Mouse (Mus musculus): ENCODE measurements around the gene Gpd2. TPM values are rescaled to one million over a fixed set of nuclear protein-coding genes. Genes with fewer than 3 reads are reported as not detected.
A peak's percentile ranks its signal among the peaks of the same experiment; 100 is the strongest.

Gene Gpd2
- polyA plus RNA-seq, 1 experiment from 2014 or later, result 28.5 TPM

DNA sequence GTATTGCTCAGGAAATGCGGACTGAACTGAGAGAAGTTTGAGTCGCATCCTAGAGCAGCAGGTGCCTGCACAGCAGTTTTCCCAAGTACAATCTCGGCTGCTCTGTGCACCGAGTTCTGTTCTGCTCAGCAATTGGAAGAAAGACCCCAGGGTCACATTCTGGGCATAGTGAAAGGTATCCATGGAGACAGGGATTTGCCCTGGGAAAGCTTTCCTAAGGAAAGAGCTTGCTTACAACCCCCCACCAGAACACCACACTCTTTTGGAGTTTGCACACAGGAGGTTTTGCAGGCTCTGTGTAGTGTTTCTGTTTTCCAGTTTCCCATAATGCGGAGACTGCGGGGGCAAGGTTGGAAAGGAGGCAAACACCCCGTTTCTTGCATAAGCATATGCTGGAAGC is 150.4 kb downstream of the Gpd2 start:
- no peak overlapping the region for H3K4me2 ChIP-seq (ENCODE audit: low read length)
- WGBS, result 4% methylated on average over 7 of the region's 7 CpGs

DNA sequence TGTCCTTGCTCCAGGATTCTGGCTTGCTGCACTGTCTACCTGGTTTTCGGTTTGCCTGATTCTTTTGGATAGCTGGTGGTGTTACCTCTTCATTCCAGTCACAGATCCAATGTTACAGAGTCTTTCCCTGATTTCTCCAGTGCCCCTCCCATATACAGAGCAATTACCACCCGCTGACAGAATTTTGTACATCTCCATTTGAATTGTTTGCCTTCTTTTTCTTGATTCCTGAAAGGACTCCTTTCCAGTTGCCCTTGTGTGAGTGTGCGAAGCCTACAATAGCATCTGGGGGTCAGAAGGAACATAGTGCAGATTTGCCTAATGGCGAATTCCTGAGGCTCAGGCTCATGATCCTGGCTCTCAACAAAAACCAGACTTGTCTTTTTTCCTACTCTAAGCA is 157.6 kb downstream of the Gpd2 start:
- ATAC-seq, result no peak
- no peak overlapping the region for H3K4me2 ChIP-seq (ENCODE audit: low read length)
- 80% methylated on average over 4 of the region's 4 CpGs for WGBS

More for the DNA sequence above, 150.4 kb downstream of the Gpd2 start:
- no peak overlapping the region for H3K4me3 ChIP-seq (replicated peaks; ENCODE audit: low read length)
- ATAC-seq, result peak; percentile 94
- H3K36me3 ChIP-seq (ENCODE audit: control insufficient read depth, insufficient read depth), result no peaks in the 10 kb centered on the region
- H3K27ac ChIP-seq (ENCODE audit: low read length), result peak overlapping the region; percentile 10; the same call in 1 of the 2 replicates
- H3K4me1 ChIP-seq (replicated peaks; ENCODE audit: control insufficient read depth, insufficient read depth, low read length), result peaks cover 8% of the 10 kb centered on the region; the same call in 1 of the 2 replicates
- no peak overlapping the region for H3K9ac ChIP-seq (replicated peaks; ENCODE audit: low read depth, low read length)
- H3K27me3 ChIP-seq (replicated peaks; ENCODE audit: control insufficient read depth, insufficient read depth, low read length), result 0 out of 2 replicates have a peak, but pooled peaks cover 2% of the 10 kb centered on the region
- H3K9me3 ChIP-seq (ENCODE audit: control insufficient read depth, low read length), result no peaks in the 10 kb centered on the region

DNA sequence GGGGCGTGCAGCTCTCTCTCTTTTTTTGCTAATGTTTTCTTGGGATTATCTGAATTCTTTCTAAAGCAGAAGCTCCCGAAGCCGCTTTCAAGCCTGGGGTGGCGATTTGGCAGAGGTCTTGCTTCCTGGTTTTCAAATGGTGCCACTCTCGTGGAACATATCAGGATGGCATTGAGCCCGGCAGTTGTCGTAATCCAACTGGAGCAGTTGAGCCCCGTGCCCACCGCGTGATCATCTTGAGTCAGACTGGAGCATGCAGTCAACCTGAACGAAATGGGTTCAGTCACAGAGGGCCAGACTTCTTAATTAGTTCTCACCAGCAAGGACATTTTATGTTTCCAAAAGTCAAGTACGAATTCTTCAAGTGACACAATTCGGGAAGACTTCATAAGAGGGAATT is 158.6 kb downstream of the Gpd2 start:
- H3K9me3 ChIP-seq (ENCODE audit: control insufficient read depth, low read length), result no peaks in the 10 kb centered on the region
- no peaks in the 10 kb centered on the region for H3K27me3 ChIP-seq (replicated peaks; ENCODE audit: control insufficient read depth, insufficient read depth, low read length)
- ATAC-seq, result no peak
- 82% methylated on average over 13 of the region's 13 CpGs for WGBS
- H3K4me3 ChIP-seq (replicated peaks; ENCODE audit: low read length), result no peak overlapping the region
- no peak overlapping the region for H3K4me2 ChIP-seq (ENCODE audit: low read length)
- H3K27ac ChIP-seq (ENCODE audit: low read length), result no peak overlapping the region
- H3K36me3 ChIP-seq (ENCODE audit: control insufficient read depth, insufficient read depth), result no peaks in the 10 kb centered on the region
- H3K9ac ChIP-seq (replicated peaks; ENCODE audit: low read depth, low read length), result no peak overlapping the region
- no peaks in the 10 kb centered on the region for H3K4me1 ChIP-seq (replicated peaks; ENCODE audit: control insufficient read depth, insufficient read depth, low read length)

More for the DNA sequence above, 157.6 kb downstream of the Gpd2 start:
- Histone ChIP-seq H3K4me3 (replicated peaks; ENCODE audit: low read length) (no peak overlapping the region), H3K27ac (ENCODE audit: low read length) (no peak overlapping the region), H3K27me3 (replicated peaks; ENCODE audit: control insufficient read depth, insufficient read depth, low read length) (no peaks in the 10 kb centered on the region), H3K36me3 (ENCODE audit: control insufficient read depth, insufficient read depth) (no peaks in the 10 kb centered on the region), H3K9ac (replicated peaks; ENCODE audit: low read depth, low read length) (no peak overlapping the region), H3K9me3 (ENCODE audit: control insufficient read depth, low read length) (no peaks in the 10 kb centered on the region), H3K4me1 (replicated peaks; ENCODE audit: control insufficient read depth, insufficient read depth, low read length) (no peaks in the 10 kb centered on the region)

DNA sequence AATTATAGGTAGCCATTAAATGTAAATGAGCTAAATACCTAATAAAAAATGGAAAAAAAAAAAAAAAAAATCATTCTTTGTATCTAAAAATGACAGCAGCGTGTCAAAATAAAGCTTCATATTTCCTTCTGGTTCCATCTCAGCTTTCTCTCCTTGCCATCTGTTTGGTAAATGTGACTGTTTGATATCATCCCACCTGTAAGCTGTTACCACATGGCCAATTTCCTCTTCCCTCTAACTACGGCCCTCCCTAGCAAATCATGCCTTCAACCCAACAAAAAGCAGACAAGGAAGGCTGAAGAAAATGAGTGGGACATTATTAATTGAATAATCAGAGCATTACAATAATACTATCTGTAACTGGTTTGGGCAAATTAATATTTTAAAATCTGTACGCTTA is 160.3 kb downstream of the Gpd2 start:
- no peaks in the 10 kb centered on the region for H3K9me3 ChIP-seq (ENCODE audit: control insufficient read depth, low read length)
- no peak for ATAC-seq
- no peak overlapping the region for H3K4me2 ChIP-seq (ENCODE audit: low read length)
- no peaks in the 10 kb centered on the region for H3K27me3 ChIP-seq (replicated peaks; ENCODE audit: control insufficient read depth, insufficient read depth, low read length)
- H3K4me1 ChIP-seq (replicated peaks; ENCODE audit: control insufficient read depth, insufficient read depth, low read length), result no peaks in the 10 kb centered on the region
- no peak overlapping the region for H3K27ac ChIP-seq (ENCODE audit: low read length)
- H3K36me3 ChIP-seq (ENCODE audit: control insufficient read depth, insufficient read depth), result no peaks in the 10 kb centered on the region
- WGBS, result 81% methylated on average over 3 of the region's 3 CpGs
- no peak overlapping the region for H3K4me3 ChIP-seq (replicated peaks; ENCODE audit: low read length)
- no peak overlapping the region for H3K9ac ChIP-seq (replicated peaks; ENCODE audit: low read depth, low read length)

DNA sequence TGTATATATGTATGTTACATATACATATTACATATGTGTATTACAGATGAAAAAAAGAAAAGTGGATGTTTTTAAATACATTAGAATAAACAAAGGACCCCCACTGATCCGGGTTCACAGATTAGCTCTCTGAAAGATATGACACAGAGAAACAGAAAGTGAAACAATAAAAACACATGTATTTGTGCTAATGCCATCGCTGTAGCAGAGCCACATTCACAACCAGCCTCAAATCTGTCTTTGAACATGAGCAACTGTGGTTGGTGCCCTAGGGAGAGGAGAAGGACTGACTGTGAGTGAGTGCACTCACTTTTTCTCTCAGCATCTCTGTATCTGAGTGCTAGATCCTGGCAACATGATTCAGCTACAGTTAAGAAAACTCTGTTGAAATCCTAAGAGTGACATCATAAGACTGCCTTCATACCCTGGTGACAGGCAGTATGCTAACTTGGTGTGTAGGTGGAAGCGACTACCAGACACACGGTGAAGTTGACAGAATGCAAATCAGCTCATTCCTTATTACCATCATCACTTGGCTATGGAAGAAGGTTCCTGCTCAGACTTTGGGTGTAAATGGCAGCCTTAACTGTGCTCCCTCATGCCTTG is 170.1 kb downstream of the Gpd2 start:
- 71% methylated on average over 4 of the region's 4 CpGs for WGBS
- H3K4me1 ChIP-seq (replicated peaks; ENCODE audit: control insufficient read depth, insufficient read depth, low read length), result no peaks in the 10 kb centered on the region

DNA sequence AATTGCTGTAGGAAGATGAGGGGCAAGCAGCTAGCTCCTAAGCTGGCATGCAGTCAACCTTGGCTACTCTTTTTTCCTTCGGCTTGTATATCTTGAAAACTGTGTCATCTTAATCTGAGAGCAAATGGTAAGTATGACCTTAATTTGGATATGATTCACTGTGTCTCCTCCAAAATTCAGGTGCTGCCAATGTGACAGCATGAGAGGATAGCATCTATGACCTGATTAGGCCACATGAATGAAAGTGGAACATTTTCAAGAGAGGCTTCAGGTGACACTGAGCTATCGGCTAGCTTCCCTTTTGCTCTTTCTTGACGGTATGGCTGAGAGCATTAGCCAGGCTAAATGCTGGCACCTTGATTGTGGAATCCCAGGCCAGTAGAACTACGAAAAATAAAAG is 171.0 kb downstream of the Gpd2 start:
- no peaks in the 10 kb centered on the region for H3K4me1 ChIP-seq (replicated peaks; ENCODE audit: control insufficient read depth, insufficient read depth, low read length)
- no peaks in the 10 kb centered on the region for H3K36me3 ChIP-seq (ENCODE audit: control insufficient read depth, insufficient read depth)
- no peaks in the 10 kb centered on the region for H3K9me3 ChIP-seq (ENCODE audit: control insufficient read depth, low read length)
- no peaks in the 10 kb centered on the region for H3K27me3 ChIP-seq (replicated peaks; ENCODE audit: control insufficient read depth, insufficient read depth, low read length)
- H3K9ac ChIP-seq (replicated peaks; ENCODE audit: low read depth, low read length), result no peak overlapping the region
- no peak overlapping the region for H3K4me3 ChIP-seq (replicated peaks; ENCODE audit: low read length)
- H3K27ac ChIP-seq (ENCODE audit: low read length), result no peak overlapping the region
- 90% methylated on average over 4 of the region's 4 CpGs for WGBS
- no peak for ATAC-seq
- no peak overlapping the region for H3K4me2 ChIP-seq (ENCODE audit: low read length)

More for the DNA sequence above, 170.1 kb downstream of the Gpd2 start:
- Histone ChIP-seq H3K4me3 (replicated peaks; ENCODE audit: low read length) (no peak overlapping the region), H3K36me3 (ENCODE audit: control insufficient read depth, insufficient read depth) (no peaks in the 10 kb centered on the region), H3K9ac (replicated peaks; ENCODE audit: low read depth, low read length) (no peak overlapping the region), H3K9me3 (ENCODE audit: control insufficient read depth, low read length) (no peaks in the 10 kb centered on the region), H3K27ac (ENCODE audit: low read length) (no peak overlapping the region), H3K4me2 (ENCODE audit: low read length) (no peak overlapping the region), H3K27me3 (replicated peaks; ENCODE audit: control insufficient read depth, insufficient read depth, low read length) (no peaks in the 10 kb centered on the region)
- no peak for ATAC-seq

DNA sequence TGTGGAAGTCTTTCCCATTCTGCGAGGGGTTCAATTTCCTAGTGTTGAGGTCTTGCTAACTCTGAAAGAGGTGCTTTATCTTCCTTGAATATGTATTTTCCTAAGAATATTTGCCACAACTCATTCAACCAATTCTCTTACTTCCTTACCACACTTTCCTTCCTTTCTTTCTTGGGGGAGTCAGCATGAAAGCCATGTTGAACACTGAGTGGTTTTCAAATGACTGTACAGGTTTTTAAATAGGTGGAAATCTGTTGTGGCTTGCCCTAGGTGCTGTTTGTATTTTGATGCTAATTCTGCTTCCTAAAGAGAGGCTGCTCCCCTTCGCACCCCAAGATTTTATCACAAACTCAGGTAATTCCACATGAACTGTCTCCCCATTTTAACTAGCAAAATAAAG is 174.1 kb downstream of the Gpd2 start:
- H3K36me3 ChIP-seq (ENCODE audit: control insufficient read depth, insufficient read depth), result no peaks in the 10 kb centered on the region
- no peak overlapping the region for H3K27ac ChIP-seq (ENCODE audit: low read length)
- H3K4me2 ChIP-seq (ENCODE audit: low read length), result no peak overlapping the region
- no peaks in the 10 kb centered on the region for H3K27me3 ChIP-seq (replicated peaks; ENCODE audit: control insufficient read depth, insufficient read depth, low read length)
- 93% methylated on average over 2 of the region's 2 CpGs for WGBS
- no peak for ATAC-seq
- H3K4me1 ChIP-seq (replicated peaks; ENCODE audit: control insufficient read depth, insufficient read depth, low read length), result peaks cover 5% of the 10 kb centered on the region; the same call in 1 of the 2 replicates
- no peak overlapping the region for H3K4me3 ChIP-seq (replicated peaks; ENCODE audit: low read length)
- no peaks in the 10 kb centered on the region for H3K9me3 ChIP-seq (ENCODE audit: control insufficient read depth, low read length)
- H3K9ac ChIP-seq (replicated peaks; ENCODE audit: low read depth, low read length), result no peak overlapping the region

DNA sequence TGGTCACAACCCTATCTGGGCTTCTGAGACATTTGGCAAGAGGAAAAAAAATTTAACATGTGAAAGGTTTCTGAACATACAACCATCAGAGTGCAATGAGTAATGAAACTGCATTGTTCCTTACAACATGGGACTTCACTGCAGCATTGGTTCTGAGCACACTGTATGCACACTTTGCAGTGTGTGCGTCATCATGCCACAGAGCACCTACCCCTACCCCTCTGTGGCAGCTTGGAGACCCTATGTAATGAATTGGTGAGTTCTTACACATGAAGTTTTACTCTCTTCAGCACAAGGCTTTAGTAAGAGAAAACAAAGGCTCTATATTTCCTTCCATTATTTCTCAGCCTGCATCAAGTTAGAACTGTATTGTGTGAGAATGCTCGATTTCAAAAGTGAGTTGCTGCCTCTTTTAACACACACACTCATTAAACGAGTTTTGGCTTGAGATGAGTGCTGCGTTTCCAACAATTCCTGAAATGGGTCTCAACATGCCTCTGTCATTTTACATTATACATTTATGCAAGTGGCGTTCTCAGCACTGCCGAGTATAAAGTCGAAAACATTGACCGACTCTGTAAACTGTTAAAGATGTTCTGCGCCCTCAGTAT is 177.2 kb downstream of the Gpd2 start:
- no peak overlapping the region for H3K27ac ChIP-seq (ENCODE audit: low read length)

DNA sequence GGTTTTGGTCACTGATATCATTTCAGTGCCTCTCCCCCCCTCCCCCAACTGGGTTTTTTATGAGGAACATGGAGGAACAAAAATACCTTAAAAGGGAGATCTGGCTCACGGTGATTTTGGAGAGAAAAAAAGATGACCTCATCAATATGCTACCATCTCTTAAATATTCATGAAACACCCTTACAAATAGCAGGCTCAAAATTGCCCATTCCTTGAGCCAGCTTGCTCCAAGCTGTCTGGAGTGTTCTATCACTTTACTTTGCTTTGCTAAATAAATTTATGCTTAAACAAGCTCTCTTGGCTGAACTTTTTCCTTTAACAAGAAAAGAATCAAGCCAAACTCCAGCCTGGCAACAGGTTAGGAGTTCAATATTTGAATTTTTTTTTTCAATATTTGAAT is 179.3 kb downstream of the Gpd2 start:
- no peak overlapping the region for H3K27ac ChIP-seq (ENCODE audit: low read length)
- no peak overlapping the region for H3K4me3 ChIP-seq (replicated peaks; ENCODE audit: low read length)
- no peaks in the 10 kb centered on the region for H3K36me3 ChIP-seq (ENCODE audit: control insufficient read depth, insufficient read depth)
- ATAC-seq, result peak; percentile 82
- H3K9me3 ChIP-seq (ENCODE audit: control insufficient read depth, low read length), result no peaks in the 10 kb centered on the region
- H3K27me3 ChIP-seq (replicated peaks; ENCODE audit: control insufficient read depth, insufficient read depth, low read length), result no peaks in the 10 kb centered on the region
- H3K4me2 ChIP-seq (ENCODE audit: low read length), result no peak overlapping the region
- 25% methylated on average over 1 of the region's 1 CpGs for WGBS
- H3K4me1 ChIP-seq (replicated peaks; ENCODE audit: control insufficient read depth, insufficient read depth, low read length), result peaks cover 5% of the 10 kb centered on the region; the same call in 1 of the 2 replicates
- H3K9ac ChIP-seq (replicated peaks; ENCODE audit: low read depth, low read length), result no peak overlapping the region

More for the DNA sequence above, 177.2 kb downstream of the Gpd2 start:
- Histone ChIP-seq H3K4me1 (replicated peaks; ENCODE audit: control insufficient read depth, insufficient read depth, low read length) (peaks cover 5% of the 10 kb centered on the region; the same call in 1 of the 2 replicates), H3K9ac (replicated peaks; ENCODE audit: low read depth, low read length) (no peak overlapping the region), H3K4me3 (replicated peaks; ENCODE audit: low read length) (no peak overlapping the region), H3K4me2 (ENCODE audit: low read length) (no peak overlapping the region), H3K9me3 (ENCODE audit: control insufficient read depth, low read length) (no peaks in the 10 kb centered on the region), H3K27me3 (replicated peaks; ENCODE audit: control insufficient read depth, insufficient read depth, low read length) (no peaks in the 10 kb centered on the region), H3K36me3 (ENCODE audit: control insufficient read depth, insufficient read depth) (no peaks in the 10 kb centered on the region)
- peak; percentile 64 for ATAC-seq
- WGBS, result 31% methylated on average over 9 of the region's 9 CpGs

All from forebrain, embryonic 16.5 days (tissue).